Mouse (Mus musculus) T-helper 17 cell (primary cell): ENCODE results near the gene 1110032A03Rik.

Experiments used
- in situ Hi-C, 2 experiments: fragments of 300-600 bp; cut with MboI, MseI; formaldehyde crosslinking; loops; 1 replicate in 1 of 2; 2 replicates in 1 of 2; pipeline ENCODE4 v1.15.1; 2025; ENCODE audit warnings: high pct_unique_total_duplicates in 2 of 2

The 1110032A03Rik gene

DNA sequence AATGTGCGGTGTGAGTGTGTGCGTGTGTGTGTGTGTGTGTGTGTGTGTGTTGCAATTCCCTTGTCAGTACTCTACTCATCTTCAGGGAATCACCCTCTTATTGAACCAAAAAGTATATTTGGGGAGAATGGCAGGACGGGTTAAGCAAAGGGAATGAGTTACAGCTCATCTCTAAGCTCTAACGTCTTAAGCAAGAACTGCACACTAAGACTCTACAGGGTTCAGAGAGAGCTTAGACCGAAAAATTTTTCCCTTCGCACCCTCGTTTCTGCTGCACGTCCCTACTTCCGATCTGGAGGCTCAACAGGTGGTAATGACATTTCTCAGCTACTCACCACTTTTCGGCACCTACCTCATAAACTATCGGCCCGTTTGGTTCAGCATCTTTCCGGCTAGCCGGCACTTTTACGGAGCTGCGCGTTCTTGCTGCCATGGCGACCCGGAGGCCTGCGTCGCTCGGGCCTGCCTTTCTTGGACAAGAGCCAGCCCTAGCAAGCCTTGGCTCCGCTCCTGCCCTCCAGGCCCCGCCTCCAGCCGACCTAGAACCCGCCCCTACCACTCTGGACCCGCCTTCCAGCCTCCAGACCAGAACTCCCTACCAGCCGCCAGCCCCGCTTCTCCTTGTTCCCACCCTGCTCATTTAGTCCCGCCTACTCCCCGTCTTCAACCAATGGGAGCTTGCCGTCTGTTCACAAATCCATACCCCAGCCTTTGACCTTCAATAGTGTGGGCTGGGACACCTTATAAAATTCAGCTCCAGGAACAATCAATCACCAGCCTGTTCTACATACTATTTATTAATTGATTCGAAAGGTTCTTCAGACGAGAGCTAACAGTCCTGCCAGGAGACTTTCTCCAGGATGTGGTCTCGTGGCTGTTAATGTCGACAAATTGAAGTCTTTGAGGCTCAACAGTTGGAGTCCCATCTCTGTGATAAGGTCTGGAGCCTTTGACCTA lies 36.1 kb downstream of the 1110032A03Rik start, which contains the start of gene Dixdc1:
TSS of gene Dixdc1 (minus strand) at position 604 of the 957 bp plus-strand sequence.
- in situ Hi-C loops, result no loop called here

DNA sequence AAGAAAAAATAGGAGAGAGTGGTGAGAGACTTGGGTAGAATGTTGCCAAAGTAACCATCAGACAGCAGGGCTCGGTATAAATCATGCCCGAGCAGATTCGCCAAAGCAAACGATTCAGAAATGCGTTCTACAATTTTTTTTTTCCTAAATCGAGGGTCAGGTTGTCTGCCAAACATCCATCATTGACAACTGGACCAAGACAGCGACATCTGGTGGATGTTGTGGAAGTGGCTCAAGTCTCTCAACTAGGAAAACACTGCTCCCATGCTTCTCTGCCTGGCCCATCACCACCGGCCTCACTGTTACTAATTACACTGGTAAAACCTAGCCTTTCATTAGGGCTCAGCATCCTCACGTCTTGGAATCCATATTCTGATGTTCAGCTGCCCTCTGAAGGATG lies 40.3 kb downstream of the 1110032A03Rik start:
- in situ Hi-C loops, result no loop called here

DNA sequence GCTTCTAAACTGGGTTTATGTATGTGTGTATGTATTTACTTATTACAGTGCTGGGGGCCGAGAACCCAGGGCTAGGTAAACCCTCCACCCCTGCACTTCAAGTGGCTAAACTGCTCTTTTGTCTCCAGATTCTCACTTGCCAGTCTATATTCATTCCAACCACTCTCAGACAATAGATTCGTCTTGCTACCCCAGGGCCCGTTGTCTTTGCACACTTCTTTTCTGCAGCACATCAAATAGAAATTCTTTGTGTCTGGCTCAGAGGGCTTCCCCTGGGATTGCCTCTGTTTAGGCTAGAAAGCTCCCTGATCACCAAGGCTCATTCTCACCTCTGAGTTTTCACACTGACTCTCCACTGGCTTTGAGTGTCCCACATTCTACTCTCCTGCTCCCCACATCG lies 42.8 kb downstream of the 1110032A03Rik start:
- in situ Hi-C loops, result no loop called here

DNA sequence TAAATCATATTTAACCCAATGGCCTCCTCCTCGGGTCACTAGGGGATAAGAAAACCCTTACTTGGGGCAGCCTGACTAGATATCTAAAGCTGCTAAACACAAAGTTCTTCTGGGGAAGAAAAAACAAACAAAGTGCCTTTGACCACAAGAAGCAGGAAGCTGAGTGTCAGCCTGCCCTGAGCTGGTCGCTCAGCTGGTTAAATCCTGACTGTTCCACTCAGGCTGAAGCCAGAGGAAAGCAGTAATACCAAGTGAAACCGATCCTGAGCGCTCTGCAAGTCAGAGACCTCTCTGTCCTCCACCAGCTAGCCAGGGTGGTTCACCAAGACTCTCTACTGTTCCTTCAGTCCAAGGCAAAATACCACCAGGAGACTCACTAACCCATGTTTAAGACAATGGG lies 45.7 kb downstream of the 1110032A03Rik start:
- in situ Hi-C loops, result no loop called here

DNA sequence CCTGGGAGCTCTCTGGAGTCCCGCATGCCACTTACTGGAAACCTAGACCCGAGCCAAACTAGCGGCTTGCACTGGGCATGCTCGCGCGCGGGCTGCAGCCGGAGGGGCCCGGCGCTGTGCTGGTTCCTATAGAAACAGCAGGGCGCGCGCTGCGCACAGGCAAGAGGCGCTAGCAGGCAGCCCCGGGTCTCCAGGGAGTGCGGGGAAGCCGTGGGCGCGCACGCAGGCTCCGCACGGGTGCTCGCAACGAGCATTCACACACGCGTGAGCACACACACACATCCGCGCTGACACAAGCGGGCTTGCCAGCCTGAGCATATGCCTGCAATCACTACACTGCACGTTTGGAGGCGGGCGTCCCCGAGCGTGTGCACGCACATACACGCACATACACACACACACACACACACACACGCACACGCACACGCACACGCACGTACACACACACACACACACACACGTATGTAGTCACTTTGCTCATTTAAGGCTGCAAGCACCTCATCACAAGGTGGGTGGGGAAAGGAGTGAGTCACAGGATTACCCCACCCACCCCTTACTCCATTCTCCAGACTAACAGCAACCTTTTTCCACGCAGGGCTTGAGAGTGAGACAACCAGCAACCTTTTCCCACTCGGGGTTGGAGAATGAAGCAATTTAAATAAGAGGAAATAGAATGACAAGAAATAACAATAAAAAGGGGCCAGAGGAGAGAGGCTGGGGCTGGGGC lies 47.2 kb downstream of the 1110032A03Rik start:
- in situ Hi-C loops, result no loop called here

DNA sequence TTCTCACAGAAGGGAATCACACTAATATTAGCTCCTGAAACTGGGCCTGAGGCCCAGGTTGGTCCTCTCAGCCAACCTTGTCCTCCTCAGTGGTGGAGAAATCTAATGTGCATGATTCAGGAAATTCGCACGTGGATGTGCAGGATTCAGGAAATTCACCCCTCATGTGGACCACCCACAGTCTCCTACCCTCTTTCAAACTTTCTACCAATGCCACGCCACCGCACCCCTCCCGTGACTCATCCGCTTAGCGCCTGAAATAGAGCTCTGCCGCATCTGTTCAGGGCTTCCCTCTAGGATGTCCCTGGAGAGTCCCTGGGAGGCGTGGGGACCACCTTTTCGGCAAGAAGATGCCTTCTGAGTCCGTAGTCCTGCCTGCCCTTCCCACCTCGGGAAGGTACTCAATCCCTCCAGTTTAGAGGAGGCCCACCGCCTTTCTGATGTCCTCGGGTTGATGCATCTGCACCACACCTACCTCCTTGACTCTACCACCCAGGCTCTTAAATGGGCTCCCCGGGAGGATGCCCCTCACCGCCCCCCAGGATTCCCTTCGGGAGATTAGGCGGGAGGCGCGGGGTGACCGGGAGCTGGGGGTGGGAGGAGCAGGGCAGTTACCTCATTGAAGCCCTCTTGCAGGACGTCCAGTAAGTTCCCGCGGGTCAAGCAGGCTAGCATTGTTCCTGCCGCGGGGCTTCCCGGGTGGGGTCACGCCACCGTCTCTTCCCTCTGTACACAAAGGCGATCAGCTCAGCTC lies 48.0 kb downstream of the 1110032A03Rik start:
- in situ Hi-C loops, result no loop called here

DNA sequence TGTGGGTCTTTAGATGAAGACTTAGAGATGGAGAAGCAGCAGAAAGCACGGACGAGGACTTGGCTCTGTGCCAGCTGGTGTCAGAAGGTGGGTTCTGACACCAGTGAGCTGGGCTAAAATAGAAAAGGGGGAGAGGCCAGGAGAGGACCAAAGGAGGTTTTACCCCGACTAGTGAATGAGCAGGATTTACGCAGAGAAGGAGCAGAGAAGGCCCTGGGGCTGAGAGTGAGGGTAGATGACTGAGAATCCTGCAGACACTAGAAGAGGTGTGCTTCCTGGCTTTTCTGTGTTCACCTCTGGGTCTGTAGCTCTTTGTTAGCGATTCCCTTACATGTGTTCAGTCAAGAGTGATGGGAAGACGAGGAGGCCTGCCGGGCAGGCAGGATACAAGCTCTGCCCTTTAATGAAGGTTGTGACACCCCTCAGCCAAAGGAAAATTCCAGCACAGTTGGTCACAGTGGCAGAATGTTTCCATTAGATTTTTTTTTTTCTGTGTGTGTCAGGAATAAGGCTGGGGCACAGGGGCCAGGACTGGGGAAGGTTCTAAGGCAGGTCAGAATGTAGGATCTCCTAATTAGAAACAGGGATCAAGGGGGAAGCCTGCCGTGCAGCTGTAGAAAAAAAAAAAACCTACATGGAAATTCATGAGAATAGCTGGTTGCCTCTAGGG lies 49.3 kb downstream of the 1110032A03Rik start:
- in situ Hi-C loops, result no loop called here

DNA sequence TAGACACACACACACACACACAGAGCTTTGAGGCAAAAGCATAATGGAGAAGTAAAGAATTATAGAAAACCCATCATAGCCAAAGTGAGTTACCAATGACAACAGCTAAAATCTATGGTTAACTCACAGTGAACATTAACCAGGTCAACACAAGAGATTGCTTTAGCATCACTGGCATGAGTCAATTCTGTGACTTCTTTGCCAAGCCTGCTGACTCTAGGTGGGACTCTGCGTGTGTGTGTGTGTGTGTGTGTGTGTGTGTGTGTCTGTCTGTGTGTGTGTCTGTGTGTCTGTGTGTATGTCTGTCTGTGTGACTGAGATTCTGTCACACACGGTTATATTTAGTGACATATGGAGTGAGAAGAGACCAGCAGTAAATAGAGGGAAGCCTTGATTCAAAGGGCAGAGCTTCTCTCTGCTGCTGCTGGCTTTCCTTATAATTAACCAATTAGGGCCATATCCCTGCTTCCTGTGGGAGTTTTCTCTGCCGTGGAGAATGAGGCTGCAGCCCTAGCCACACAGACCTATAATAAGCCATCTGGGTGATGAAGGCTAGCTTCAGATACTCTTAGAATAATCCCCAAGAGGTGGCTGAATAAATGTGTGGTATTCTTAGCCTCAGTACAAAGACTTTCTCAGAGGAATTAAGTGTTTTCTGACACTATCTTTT lies 50.5 kb downstream of the 1110032A03Rik start:
- in situ Hi-C loops, result no loop called here

DNA sequence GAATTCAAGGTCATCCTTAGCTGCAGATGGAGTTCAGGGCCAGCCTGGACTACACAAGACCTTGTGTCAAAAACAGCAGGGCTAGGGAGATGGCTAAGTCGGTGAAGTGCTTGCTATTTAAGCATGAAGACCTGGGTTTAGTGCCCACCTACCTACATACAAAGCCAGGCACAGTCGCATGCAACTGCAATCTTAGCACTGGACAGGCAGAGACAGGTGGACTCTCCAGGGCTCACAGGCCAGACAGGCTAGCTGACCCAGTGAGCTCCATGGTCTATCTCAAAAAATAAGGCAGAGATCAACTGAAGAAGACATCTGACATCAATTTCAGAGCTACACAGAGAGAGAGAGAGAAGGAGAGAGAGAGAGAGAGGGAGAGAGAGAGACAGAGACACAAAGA lies 51.2 kb downstream of the 1110032A03Rik start:
- in situ Hi-C loops, result no loop called here

DNA sequence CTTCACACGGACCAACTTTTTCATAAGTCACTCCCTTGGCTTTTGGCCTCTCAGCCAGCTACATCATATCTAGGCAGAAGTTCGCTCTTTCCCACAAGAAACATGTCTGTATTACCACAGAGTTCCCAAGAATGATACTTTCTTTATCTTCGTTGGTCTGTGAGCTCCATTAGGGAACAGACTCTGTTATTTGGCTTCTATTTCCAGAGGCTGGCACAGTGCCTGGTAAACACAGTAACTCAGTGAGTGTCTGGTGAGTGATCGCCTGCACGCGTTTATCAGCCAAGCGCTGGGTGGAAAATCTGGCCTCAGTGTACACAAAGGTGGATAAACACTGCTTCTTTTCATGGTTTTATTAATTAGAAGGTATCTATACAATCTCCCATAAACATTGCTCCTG lies 51.9 kb downstream of the 1110032A03Rik start:
- in situ Hi-C loops, result no loop called here

DNA sequence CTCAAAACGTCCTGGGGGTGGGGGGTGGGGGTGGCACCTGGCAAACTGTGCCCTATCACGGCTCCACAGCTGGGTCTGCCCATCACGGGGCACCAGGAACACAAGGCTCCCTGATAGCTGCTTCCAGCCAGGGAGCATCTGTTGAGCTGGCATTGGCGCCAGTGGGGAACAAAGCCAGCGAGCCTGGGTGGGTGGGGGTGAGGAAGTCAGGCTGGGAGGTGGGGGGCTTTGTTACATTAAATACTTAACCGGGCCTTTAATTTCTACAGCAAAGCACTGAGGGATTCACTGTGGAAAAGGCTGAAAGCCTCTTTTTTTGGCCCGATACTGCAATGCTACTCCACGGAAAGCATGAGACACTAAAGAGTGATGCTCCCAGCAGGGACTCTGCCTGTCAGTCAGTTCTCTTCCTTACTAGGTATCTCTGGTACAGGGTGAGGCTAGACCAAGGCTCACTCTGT lies 52.8 kb downstream of the 1110032A03Rik start:
- in situ Hi-C loops, result no loop called here

DNA sequence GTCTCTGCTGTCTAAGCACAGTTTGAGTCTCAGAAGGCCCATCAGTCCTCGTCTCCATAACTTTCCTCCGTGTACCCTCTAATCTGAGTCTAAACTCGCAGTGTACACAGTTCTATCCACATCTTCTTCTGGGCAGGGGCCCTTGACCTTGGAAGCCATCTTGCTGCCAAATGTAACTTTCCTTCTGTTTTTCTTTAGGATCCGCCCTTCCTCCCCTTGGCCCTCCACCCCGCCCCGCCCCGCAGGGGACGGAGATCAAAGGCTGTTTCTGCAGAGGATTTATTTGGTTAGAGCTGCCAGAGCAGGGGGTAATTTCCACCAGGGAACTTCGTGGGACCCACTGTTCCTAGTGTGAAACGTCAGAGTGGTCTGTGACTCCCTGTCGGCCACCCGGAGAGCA lies 54.3 kb downstream of the 1110032A03Rik start:
- in situ Hi-C loops, result no loop called here

DNA sequence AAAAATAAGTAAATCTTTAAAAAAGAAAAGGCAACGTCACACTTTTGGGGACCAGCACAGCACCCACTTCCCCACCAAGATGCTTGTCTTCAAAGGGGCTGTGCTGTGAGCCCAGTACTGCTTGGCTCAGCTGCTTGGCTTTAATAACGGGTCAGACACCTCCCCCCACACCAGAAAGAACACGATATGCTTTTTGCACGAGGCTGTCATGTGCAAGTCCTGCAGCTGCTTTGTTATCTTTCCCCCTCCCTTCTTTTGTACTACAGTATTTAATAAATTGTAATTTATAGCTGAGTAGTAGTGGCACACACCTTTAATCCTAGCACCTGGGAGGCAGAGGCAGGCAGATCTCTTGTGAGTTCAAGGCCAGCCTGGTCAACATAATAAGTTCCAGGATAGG lies 56.4 kb downstream of the 1110032A03Rik start:
- in situ Hi-C loops, result no loop called here

DNA sequence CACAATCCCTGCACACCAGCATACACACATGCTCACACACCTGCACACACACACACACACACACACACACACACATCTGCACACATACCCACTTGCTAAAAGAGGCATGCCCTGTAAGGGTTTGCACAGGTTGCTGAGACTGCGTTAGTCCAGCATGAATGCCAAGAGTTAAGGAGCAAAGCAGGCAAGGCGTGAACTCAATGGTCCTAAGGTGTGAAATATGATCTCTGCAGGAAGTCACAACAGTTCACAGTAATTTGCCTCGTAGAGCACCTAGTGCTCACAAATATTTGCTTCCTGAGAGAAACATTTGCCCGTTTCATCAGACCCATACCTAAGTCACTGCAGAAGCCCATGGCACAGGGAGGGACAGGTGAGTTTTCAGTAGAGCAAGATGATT lies 61.1 kb downstream of the 1110032A03Rik start:
- in situ Hi-C loops, result loop anchor here in 1 of 2 experiments (5.0 kb wide), 1 partner anchor 78 kb away; no protein-coding TSS in a partner anchor
